Mouse (Mus musculus) embryonic facial prominence, embryonic 15.5 days (tissue): Measurements from ENCODE around the gene Myo1b. TPM values are rescaled to one million over a fixed set of nuclear protein-coding genes. Genes with fewer than 3 reads are reported as not detected.

Source experiments
- ATAC-seq: fragments of 200-750 bp; cut with Nextera tagmentation; 2 replicates; pipeline ENCODE4 v1.8.0; 2017; ENCODE audit warnings: low read depth, moderate TSS enrichment; ENCODE audit not compliant: insufficient number of reproducible peaks, low FRiP score, low TSS enrichment
- H3K27ac ChIP-seq: fragments of 300-500 bp; sonication (generic); replicated peaks from 2 replicates; pipeline ENCODE4 v1.5.1; 2015; ENCODE audit warnings: mild to moderate bottlenecking, inconsistent platforms
- H3K27me3 ChIP-seq: fragments of 300-500 bp; sonication (generic); 2 replicates; pipeline ENCODE4 v1.6.1; 2015; ENCODE audit warnings: inconsistent platforms
- H3K36me3 ChIP-seq: fragments of 300-500 bp; sonication (generic); 2 replicates; pipeline ENCODE4 v1.6.1; 2015; ENCODE audit warnings: mild to moderate bottlenecking, inconsistent platforms
- H3K4me1 ChIP-seq: fragments of 300-500 bp; sonication (generic); 2 replicates; pipeline ENCODE4 v1.6.1; 2015; ENCODE audit warnings: inconsistent platforms
- H3K4me2 ChIP-seq: fragments of 300-500 bp; sonication (generic); replicated peaks from 2 replicates; pipeline ENCODE4 v1.6.1; 2015; ENCODE audit warnings: mild to moderate bottlenecking, inconsistent platforms
- H3K4me3 ChIP-seq: fragments of 300-500 bp; sonication (generic); replicated peaks from 2 replicates; pipeline ENCODE4 v1.5.1; 2015; ENCODE audit warnings: mild to moderate bottlenecking, inconsistent platforms
- H3K9ac ChIP-seq: fragments of 300-500 bp; sonication (generic); 2 replicates; pipeline ENCODE4 v1.6.1; 2015; ENCODE audit warnings: inconsistent platforms
- H3K9me3 ChIP-seq: fragments of 300-500 bp; sonication (generic); replicated peaks from 2 replicates; pipeline ENCODE4 v1.6.1; 2016; ENCODE audit warnings: inconsistent platforms
- WGBS: fragments of 180-500 bp; shearing (Covaris S2); methylation state at CpG from one replicate; pipeline ENCODE4 v1.1.7; 2015; 5-methylcytosine and 5-hydroxymethylcytosine counted together
- polyA plus RNA-seq: library from polyadenylated mRNA; unstranded; fragments of >200 nt; fragmentation: Nextera tagmentation; extraction: Ambion mirVana; gene quantifications from 2 replicates; pipeline ENCODE4 v1.2.1, GENCODE M21; 2015

Gene Myo1b
- polyA plus RNA-seq, 1 experiment from 2014 or later = 76.2 TPM

DNA sequence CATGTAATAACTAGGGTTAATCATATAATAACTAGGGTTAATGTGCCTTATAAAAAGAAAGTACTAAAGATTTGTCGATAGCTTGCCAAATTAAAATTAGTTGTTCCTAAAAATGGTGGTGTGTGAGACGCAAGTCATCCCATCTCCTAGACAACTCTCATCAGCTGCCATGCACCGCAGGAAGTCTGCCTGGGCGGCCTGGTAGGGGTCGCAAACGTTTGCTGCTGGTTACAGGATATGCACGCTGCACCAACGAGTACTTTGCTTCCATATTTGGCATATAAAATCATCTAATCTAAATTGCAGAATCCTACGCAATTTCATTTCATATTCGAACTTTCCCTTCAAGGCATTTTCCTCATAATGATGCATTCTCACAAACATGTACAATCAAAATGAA lies 107.0 kb downstream of the Myo1b start:
- no peak overlapping the region for H3K9ac ChIP-seq
- WGBS = 73% methylated on average over 10 of the region's 10 CpGs
- ATAC-seq = no peak
- H3K27ac ChIP-seq = no peak overlapping the region
- H3K4me3 ChIP-seq = no peak overlapping the region
- no peaks in the 10 kb centered on the region for H3K9me3 ChIP-seq
- H3K36me3 ChIP-seq = no peaks in the 10 kb centered on the region
- no peaks in the 10 kb centered on the region for H3K27me3 ChIP-seq
- H3K4me1 ChIP-seq = no peaks in the 10 kb centered on the region
- H3K4me2 ChIP-seq = no peak overlapping the region

DNA sequence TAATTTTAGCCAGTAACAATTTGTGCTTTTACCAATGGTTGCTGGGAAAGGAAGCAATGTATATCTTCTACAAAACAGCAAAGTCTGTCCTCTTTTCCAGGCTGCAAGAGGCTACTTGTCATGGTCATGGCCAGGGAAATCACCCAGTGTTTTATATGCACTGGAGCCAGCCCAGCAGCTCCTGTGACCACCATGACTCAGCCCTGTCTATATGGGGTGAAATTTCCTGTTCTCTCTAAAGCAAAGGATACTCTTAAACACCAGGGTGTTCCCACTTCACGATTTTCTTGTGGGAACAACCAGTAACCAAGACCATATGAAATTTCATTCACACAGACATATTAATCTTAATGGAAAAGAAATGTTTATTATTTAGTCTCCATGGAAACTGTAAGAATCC lies 107.6 kb downstream of the Myo1b start:
- Histone ChIP-seq H3K4me1 (no peaks in the 10 kb centered on the region), H3K9me3 (no peaks in the 10 kb centered on the region), H3K4me3 (no peak overlapping the region), H3K27me3 (no peaks in the 10 kb centered on the region), H3K9ac (no peak overlapping the region), H3K27ac (no peak overlapping the region), H3K36me3 (no peaks in the 10 kb centered on the region), H3K4me2 (no peak overlapping the region)
- ATAC-seq = no peak
- WGBS = 37% methylated on average over 1 of the region's 1 CpGs

DNA sequence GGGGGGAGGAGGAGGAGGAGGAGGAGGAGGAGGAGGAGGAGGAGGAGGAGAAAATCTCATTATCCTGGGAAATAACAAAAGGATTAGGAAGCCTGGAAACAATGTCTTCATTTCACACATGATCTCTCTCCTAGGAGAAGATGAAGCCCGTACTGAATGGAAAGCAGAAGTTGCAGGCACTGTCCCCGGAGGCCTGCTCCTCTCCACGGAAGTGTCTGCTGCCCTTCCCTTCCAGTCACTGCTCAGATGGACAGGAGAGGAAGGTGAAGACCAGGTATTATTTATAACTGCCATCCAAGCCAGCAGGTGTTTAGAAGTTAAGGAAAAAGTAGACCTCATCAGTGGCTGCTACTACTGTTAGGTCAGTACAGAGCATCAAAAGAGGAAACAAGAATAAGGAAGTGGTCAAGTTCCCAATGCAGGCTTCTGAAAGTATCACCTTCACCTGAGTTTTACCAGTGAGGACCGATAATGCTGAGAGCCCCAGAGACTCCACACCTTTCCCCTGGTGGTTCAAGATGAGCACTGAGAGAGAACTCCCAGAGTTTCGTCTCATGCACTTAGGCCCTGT lies 110.7 kb downstream of the Myo1b start:
- Histone ChIP-seq H3K27me3 (no peaks in the 10 kb centered on the region), H3K9ac (no peak overlapping the region), H3K27ac (no peak overlapping the region), H3K9me3 (no peaks in the 10 kb centered on the region), H3K4me2 (no peak overlapping the region), H3K4me1 (no peaks in the 10 kb centered on the region), H3K36me3 (peaks cover 2% of the 10 kb centered on the region; the same call in 1 of the 2 replicates), H3K4me3 (no peak overlapping the region)
- WGBS = 59% methylated on average over 5 of the region's 5 CpGs
- no peak for ATAC-seq

DNA sequence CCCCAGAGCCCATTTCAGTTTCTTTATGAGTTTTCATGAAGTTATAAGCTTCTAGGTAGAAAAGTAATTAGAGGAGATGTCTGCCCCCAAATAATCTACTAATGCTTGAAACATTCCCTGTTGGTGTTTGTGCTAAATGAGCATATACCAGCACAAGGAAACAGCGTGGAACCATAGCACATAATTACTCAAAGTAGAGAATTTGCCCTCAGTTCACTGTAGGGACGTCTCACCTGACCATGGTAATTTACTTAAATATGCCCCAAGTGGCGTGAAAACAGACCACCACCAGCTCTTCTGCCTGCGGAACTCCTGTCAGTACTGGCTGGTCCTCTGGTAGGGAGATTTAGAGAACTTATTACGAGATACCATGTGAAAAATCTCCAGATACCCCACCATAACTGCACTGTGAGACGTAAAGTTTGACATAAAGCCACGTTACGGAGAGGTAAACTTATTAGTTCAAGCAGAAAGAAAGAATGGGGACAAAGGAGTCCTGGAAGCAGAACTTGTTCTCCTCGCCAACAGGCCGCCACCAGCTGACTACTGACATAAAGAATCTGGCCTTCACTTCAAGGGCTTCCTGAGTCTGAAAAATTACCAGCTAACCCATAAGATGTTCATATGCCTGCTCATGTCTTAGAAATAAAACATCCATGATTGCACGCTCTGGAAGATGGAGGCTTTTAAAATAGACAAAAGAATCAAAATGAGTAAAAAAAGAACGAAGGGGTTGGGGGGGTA lies 111.4 kb downstream of the Myo1b start:
- H3K4me2 ChIP-seq = no peak overlapping the region
- H3K36me3 ChIP-seq = peaks cover 6% of the 10 kb centered on the region; the same call in 1 of the 2 replicates
- WGBS = 75% methylated on average over 12 of the region's 12 CpGs
- no peaks in the 10 kb centered on the region for H3K9me3 ChIP-seq
- no peak overlapping the region for H3K9ac ChIP-seq
- no peak overlapping the region for H3K27ac ChIP-seq
- H3K4me1 ChIP-seq = no peaks in the 10 kb centered on the region
- ATAC-seq = no peak
- H3K4me3 ChIP-seq = no peak overlapping the region
- no peaks in the 10 kb centered on the region for H3K27me3 ChIP-seq

DNA sequence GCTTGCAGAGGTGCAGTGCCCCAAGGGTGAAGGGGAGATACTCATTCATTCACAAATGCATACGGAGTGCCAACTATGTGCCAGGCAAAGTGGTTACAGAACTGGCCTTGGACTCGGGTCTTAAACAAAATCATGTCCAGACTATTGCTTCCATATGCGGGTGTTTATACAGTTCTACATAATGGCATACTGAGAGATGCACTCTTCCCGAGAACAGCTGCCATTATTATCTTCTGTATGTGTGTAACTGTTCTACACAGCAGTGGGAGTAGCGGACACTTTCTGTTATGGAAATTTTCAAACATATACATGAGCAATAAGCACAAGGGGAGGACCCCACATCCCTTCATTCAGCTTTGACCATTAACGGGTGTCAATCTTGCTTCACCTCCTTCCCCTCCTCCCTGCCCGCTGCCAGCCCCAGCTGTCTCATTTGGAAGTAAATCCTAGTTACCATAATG lies 117.8 kb downstream of the Myo1b start:
- Histone ChIP-seq H3K9me3 (no peaks in the 10 kb centered on the region), H3K4me3 (no peak overlapping the region), H3K4me1 (0 out of 2 replicates have a peak, but pooled peaks cover 14% of the 10 kb centered on the region), H3K36me3 (peaks cover 18% of the 10 kb centered on the region; the same call in 1 of the 2 replicates), H3K4me2 (no peak overlapping the region), H3K9ac (no peak overlapping the region), H3K27me3 (no peaks in the 10 kb centered on the region), H3K27ac (0 out of 2 replicates have a peak overlapping the region, but pooled peaks have one; percentile 51)
- peak; percentile 72 for ATAC-seq
- WGBS = 42% methylated on average over 7 of the region's 7 CpGs

DNA sequence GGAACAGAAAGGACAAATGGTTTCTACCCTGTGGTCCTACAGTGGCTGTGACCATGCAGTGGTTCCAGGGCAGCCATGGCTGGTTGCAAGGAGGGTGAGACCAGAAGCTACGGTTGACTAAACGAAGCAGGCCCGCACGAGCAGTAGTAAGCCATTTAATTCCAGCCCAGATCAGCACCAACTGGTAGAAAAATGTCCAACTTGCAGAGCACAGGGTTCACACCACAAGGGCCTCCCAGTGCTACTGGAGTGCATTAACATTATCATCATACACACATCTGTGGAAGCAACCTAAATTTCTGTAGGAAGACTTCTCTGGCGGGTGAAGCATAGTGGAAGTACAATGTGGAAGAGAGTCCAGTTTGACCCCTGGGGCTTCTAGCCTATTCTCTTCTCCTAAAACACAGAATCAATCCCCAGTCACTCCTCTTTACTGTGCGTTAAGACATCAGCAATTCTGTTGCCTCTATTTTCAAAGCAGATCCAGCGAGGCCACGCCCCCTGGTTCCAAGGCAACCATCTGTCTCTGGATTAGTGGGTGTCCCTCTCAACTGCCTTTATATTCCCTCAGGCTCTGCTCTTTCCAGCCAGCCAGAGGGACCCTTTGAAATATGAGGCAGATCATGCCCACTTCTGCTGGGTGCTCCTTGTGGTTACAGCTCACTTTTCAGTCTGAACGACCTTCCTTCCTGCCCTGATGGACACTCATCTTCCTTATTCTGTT lies 120.1 kb downstream of the Myo1b start:
- Histone ChIP-seq H3K9ac (no peak overlapping the region), H3K36me3 (peaks cover 35% of the 10 kb centered on the region; the same call in 1 of the 2 replicates), H3K4me3 (no peak overlapping the region), H3K27me3 (no peaks in the 10 kb centered on the region), H3K4me1 (0 out of 2 replicates have a peak, but pooled peaks cover 14% of the 10 kb centered on the region), H3K4me2 (no peak overlapping the region), H3K9me3 (no peaks in the 10 kb centered on the region), H3K27ac (no peak overlapping the region)
- ATAC-seq = no peak; the same call in 1 of the 2 replicates
- WGBS = 67% methylated on average over 9 of the region's 9 CpGs

DNA sequence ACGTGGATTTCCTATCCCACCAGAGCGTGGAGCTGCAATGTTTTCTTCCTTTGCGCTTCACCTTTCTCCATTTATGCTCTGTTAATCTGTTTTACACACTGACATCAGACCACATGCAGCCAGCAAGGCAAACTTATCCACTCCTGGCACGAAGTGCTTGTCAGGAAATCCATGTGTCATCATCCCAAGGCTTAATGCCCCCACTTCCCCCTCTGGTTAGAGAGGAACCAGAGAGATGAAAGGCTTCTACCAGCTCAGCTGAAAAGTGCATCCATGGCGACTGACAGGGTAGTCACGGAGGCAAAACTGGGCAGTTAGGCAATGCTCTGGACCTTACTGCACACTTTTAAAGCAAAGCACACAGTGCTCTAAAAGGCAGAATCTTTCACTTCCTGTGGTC lies 126.6 kb downstream of the Myo1b start:
- Histone ChIP-seq H3K9me3 (no peaks in the 10 kb centered on the region), H3K36me3 (peaks cover 24% of the 10 kb centered on the region; the same call in 1 of the 2 replicates), H3K4me1 (no peaks in the 10 kb centered on the region), H3K4me3 (no peak overlapping the region), H3K9ac (no peak overlapping the region), H3K27ac (0 out of 2 replicates have a peak overlapping the region, but pooled peaks have one; percentile 24), H3K4me2 (no peak overlapping the region), H3K27me3 (no peaks in the 10 kb centered on the region)
- no peak for ATAC-seq
- 25% methylated on average over 6 of the region's 6 CpGs for WGBS

DNA sequence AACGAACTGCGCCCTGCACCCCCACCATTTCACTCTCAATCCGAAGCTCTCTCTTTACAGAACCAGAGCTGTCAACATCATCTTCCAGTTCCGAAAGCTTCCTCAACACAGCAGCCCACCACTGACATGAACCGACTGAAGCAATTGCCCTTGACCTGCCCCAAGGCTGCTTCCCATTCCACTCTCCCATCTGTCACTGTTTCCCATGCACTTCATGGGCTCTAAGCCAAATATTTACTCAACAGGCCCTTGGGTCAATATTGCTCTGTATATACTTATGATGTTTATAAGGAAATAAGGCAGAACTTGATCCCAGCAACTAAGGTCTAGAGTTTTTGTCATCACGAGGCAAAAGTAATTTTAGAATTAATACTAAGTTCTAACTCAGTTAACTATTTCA lies 133.8 kb downstream of the Myo1b start:
- Histone ChIP-seq H3K4me2 (no peak overlapping the region), H3K36me3 (peaks cover 18% of the 10 kb centered on the region), H3K4me3 (no peak overlapping the region), H3K4me1 (no peaks in the 10 kb centered on the region), H3K9me3 (no peaks in the 10 kb centered on the region), H3K9ac (no peak overlapping the region), H3K27me3 (no peaks in the 10 kb centered on the region), H3K27ac (no peak overlapping the region)
- 53% methylated on average over 6 of the region's 6 CpGs for WGBS
- ATAC-seq = no peak

DNA sequence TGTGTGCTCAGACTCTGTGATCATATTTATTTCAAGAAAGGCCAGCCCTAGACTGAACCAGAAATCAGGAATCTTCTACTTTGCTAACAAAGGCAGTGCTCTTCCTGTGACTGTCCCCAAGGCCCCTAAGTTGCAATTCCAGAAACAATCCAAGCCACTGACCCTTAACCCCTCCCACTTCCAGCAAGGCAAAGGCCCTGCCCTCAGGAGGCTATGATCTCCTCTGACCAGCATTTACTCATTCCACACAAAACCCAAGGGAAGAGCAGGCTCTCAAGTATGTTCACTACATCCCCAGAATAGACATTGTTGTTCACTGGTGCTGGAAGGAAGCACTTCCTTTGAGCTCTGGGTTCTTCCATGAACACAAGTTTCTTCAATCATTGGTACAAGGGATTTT lies 135.5 kb downstream of the Myo1b start:
- Histone ChIP-seq H3K27me3 (no peaks in the 10 kb centered on the region), H3K4me2 (no peak overlapping the region), H3K9ac (no peak overlapping the region), H3K4me1 (no peaks in the 10 kb centered on the region), H3K36me3 (peaks cover 33% of the 10 kb centered on the region), H3K27ac (no peak overlapping the region), H3K4me3 (no peak overlapping the region), H3K9me3 (no peaks in the 10 kb centered on the region)
- ATAC-seq = no peak

DNA sequence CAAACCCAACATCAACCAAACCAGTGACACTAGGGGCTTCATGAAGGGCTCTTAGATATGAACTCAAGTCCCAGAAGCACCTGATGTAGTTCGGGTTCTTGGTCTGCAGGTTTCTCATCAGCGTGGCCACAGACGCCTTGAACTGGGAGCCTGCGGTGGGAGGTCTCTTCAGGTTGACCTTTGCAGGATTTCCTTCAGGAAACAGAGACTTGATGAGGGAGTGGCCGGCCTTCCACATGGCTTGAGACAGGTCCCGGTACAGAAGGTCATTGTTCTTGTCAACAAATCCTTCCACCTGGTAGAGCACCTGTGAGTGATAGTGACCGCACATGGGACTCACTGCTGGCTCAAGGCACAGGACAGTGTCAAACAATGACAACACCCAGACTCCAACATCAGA lies 137.6 kb downstream of the Myo1b start:
- Histone ChIP-seq H3K27me3 (no peaks in the 10 kb centered on the region), H3K4me3 (no peak overlapping the region), H3K36me3 (peaks cover 46% of the 10 kb centered on the region), H3K9ac (no peak overlapping the region), H3K27ac (no peak overlapping the region), H3K4me1 (no peaks in the 10 kb centered on the region), H3K4me2 (no peak overlapping the region), H3K9me3 (no peaks in the 10 kb centered on the region)
- ATAC-seq = no peak
- 92% methylated on average over 7 of the region's 7 CpGs for WGBS

DNA sequence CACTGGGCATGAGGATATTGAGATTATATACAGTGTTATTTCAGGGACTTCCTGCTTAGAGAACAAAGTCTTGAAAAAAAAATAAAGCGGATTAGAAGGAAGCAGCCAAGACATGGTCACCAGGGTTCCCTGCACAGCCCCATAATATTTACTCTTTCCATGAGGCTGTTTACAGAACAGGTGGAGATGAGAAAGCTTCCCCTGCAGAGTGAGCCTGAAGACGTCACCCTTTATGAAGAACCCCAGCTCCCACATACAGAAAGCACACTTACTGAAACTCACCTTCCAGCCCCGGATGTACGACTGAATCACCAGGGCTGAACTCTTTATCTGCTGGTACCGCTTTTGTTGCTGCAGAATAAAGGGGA lies 145.4 kb downstream of the Myo1b start:
- ATAC-seq = no peak
- Histone ChIP-seq H3K4me2 (no peak overlapping the region), H3K4me3 (no peak overlapping the region), H3K27ac (no peak overlapping the region), H3K9ac (no peak overlapping the region), H3K4me1 (no peaks in the 10 kb centered on the region), H3K27me3 (no peaks in the 10 kb centered on the region), H3K36me3 (peaks cover 66% of the 10 kb centered on the region), H3K9me3 (no peaks in the 10 kb centered on the region)
- WGBS = 90% methylated on average over 5 of the region's 5 CpGs
